Mouse (Mus musculus) left cerebral cortex, adult 2 months (tissue): ENCODE data around the gene Pcca. TPM values are rescaled to one million over a fixed set of nuclear protein-coding genes. Genes with fewer than 3 reads are reported as not detected.

Experiments
- DNase-seq, 2 experiments: peaks; one replicate each; pipeline ENCODE4 v3.0.0; 2021 to 2022; ENCODE audit warnings: low spot score in 2 of 2, mixed read lengths in 1 of 2; ENCODE audit errors: extremely low spot score in 1 of 2
- H3K27ac ChIP-seq: fragments of 200-600 bp; 2 replicates; pipeline ENCODE4 v1.8.1; 2022
- H3K4me3 ChIP-seq: fragments of 200-600 bp; 2 replicates; pipeline ENCODE4 v1.8.1; 2022
- CTCF ChIP-seq: fragments of 200-600 bp; IDR thresholded peaks from 2 replicates; pipeline ENCODE4 v1.8.1; 2022; ENCODE audit warnings: antibody characterized with exemption, mild to moderate bottlenecking, moderate library complexity
- intact Hi-C: fragments of 180-260 bp; cut with DNase I; formaldehyde crosslinking; loops from one replicate; pipeline ENCODE4 v1.15.1; 2025
- total RNA-seq, 2 experiments: library from RNA; stranded (reverse); gene quantifications; 2 replicates each; pipeline ENCODE4 v1.2.3; 2021

The Pcca gene
- total RNA-seq, 2 experiments from 2014 or later = 30.2 to 36.2 TPM

- Histone ChIP-seq H3K27ac (no peak overlapping the region), H3K4me3 (no peak overlapping the region)
- intact Hi-C loops = no loop called here
- no peak for DNase-seq
- TF ChIP-seq CTCF = no peak
These were observed 374.0 kb downstream of the Pcca start for GRCm38 (mm10) chr14:122908075-122908474.

- intact Hi-C loops = no loop called here
- DNase-seq = no peak
- Histone ChIP-seq H3K4me3 (no peak overlapping the region), H3K27ac (no peak overlapping the region)
- TF ChIP-seq CTCF = no peak
These were observed 375.4 kb downstream of the Pcca start for GRCm38 (mm10) chr14:122909368-122910091.

- no peak for TF ChIP-seq CTCF
- no peak overlapping the region for H3K27ac ChIP-seq
- H3K4me3 ChIP-seq = no peak overlapping the region
- no peak for DNase-seq
- intact Hi-C loops = no loop called here
These were observed 377.1 kb downstream of the Pcca start for GRCm38 (mm10) chr14:122911265-122911664.

- intact Hi-C loops = no loop called here
- Histone ChIP-seq H3K4me3 (peak overlapping the region; percentile 84), H3K27ac (peak overlapping the region; percentile 62)
- no peak for DNase-seq
- no peak for TF ChIP-seq CTCF
These were observed 378.0 kb downstream of the Pcca start for GRCm38 (mm10) chr14:122912137-122912536.

GRCm38 (mm10) chr14:122912812-122913498 lies 378.8 kb downstream of the Pcca start:
- intact Hi-C loops = no loop called here
- DNase-seq = peak; percentile 63 to 75
- H3K27ac ChIP-seq = peak overlapping the region; percentile 62
- peak overlapping the region; percentile 84 for H3K4me3 ChIP-seq
- TF ChIP-seq CTCF = no peak; the same call in 1 of the 2 replicates

- peak within 1 kb of the TSS; percentile 62 for H3K27ac ChIP-seq
These were observed 379.5 kb downstream of the Pcca start, which contains the start of gene Ggact for GRCm38 (mm10) chr14:122913657-122914056. Gene Ggact, minus strand, starts transcription at chr14:122913757.

GRCm38 (mm10) chr14:122917676-122918075 lies 383.6 kb downstream of the Pcca start:
- no peak overlapping the region for H3K4me3 ChIP-seq
- intact Hi-C loops = no loop called here

More at GRCm38 (mm10) chr14:122913657-122914056, 379.5 kb downstream of the Pcca start, which contains the start of gene Ggact:
- no peak for DNase-seq
- intact Hi-C loops = no loop called here
- peak within 1 kb of the TSS; percentile 84 for H3K4me3 ChIP-seq
- TF ChIP-seq CTCF = no peak

GRCm38 (mm10) chr14:122920011-122920410 lies 385.9 kb downstream of the Pcca start:
- TF ChIP-seq CTCF = no peak
- H3K4me3 ChIP-seq = no peak overlapping the region
- intact Hi-C loops = no loop called here
- DNase-seq = no peak
- H3K27ac ChIP-seq = peak overlapping the region; percentile 13; the same call in 1 of the 2 replicates

More at GRCm38 (mm10) chr14:122917676-122918075, 383.6 kb downstream of the Pcca start:
- no peak overlapping the region for H3K27ac ChIP-seq
- no peak for TF ChIP-seq CTCF
- no peak for DNase-seq

GRCm38 (mm10) chr14:122936460-122936859 lies 402.3 kb downstream of the Pcca start:
- no peak for DNase-seq
- no peak for TF ChIP-seq CTCF
- Histone ChIP-seq H3K27ac (no peak overlapping the region), H3K4me3 (no peak overlapping the region)
- intact Hi-C loops = no loop called here

Other genes with a start within 250 kb of the Pcca start
- gene Gm5089, start 83.2 kb upstream of the Pcca start, total RNA-seq = under 1 TPM; 0.28 to 0.34 TPM
- 1 to 10 TPM; 4.1 to 4.8 TPM for gene Zic5, start 68.6 kb upstream of the Pcca start, total RNA-seq
- 10 to 100 TPM; 17.4 to 18.3 TPM for gene Zic2, start 58.9 kb upstream of the Pcca start, total RNA-seq
- gene Gm10837, start 43.7 kb upstream of the Pcca start, total RNA-seq = not detected